Mouse (Mus musculus) liver, postnatal 0 days (tissue): Measurements from ENCODE around the gene Dock1.

Experiments used
- CTCF ChIP-seq: sonication (generic); IDR thresholded peaks from 2 replicates; pipeline ENCODE4 v1.5.1; 2016; ENCODE audit warnings: antibody characterized with exemption, low read depth
- EP300 ChIP-seq: IDR thresholded peaks from 2 replicates; pipeline ENCODE4 v1.6.1; 2016; ENCODE audit warnings: antibody characterized with exemption, low read depth, mild to moderate bottlenecking

- TF ChIP-seq CTCF (no peak), EP300 (no peak)
Observed at GRCm38 (mm10) chr7:135157571-135157970, 487.1 kb downstream of the Dock1 start.
